Mouse (Mus musculus) spleen, postnatal 36 days (tissue): ENCODE data around the gene Olfm2.
"Not testable (repeated sequence)": the region's sequence is repeated elsewhere in the genome, so short reads cannot be mapped to it uniquely, and the experiment has no call there.

ENCODE experiments used
- DNase-seq, 2 experiments: peaks; one replicate each; pipeline ENCODE4 v3.0.0; 2022; ENCODE audit warnings: low spot score in 2 of 2, mixed read lengths in 1 of 2

The Olfm2 gene

GRCm38 (mm10) chr9:20653859-20654258, 92.3 kb downstream of the Olfm2 start:
- DNase-seq: no peak

DNA sequence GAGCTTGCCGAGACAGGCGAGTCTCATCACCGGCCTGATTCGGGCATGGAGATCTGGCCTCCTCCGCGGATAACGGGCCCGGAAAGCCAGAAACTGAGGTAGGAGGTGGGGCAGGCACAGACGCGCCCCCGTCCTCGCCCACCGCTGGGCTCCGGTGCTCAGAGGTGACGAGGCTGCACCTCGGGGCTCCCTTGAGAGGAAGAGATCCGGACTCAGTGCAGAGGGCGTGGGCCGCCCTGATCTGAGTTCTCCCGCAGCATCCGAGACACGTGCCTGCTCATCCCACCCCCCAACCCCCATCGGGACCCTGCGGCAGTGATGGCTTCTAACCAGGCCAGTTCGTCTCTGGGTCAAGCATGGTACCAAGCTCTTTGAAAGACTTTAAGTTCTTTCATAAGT, 93.9 kb downstream of the Olfm2 start:
- DNase-seq: no peak

DNA sequence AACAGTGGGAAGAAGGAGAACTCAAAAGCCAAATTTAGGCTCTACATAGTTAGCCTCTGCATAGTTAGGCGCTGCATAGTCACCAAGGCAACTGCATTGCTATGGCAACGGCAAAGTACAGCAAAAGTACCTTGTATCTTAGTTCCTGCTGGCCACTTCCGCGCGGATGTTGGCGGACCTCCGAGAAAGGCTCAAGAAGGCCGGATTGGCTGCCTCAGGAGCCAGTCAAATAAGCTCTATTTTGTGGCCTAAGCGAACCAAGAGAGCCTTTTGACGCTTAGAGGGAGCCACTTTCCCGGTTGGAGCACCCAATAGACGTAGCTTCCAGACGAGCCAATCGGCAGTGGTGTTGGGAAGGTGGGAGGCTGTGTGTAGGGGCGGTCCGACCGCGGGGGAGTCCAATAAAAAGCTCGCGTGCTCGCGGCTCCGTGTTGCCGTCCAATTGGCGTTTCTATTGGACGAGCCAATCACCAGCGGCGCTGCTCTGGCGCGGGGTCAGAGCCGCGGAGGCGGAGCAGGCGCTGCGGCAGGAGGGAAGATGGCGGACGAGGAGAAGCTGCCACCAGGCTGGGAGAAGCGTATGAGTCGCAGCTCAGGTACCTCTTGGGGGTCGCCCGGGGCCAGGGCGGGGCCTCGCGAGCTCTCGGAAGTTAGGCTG, 94.4 kb downstream of the Olfm2 start, which contains the start of gene Pin1:
Gene Pin1 (plus strand): TSS at position 494 of the 658 bp plus-strand sequence.
- DNase-seq: peak; percentile 99

GRCm38 (mm10) chr9:20645121-20645520, 101.0 kb downstream of the Olfm2 start:
- DNase-seq: no peak

GRCm38 (mm10) chr9:20644360-20645081, 101.6 kb downstream of the Olfm2 start, which contains the start of gene Fbxl12:
Gene Fbxl12 (minus strand): TSS chr9:20644767.
- peak; percentile 77 to 80 for DNase-seq

- no peak for DNase-seq
These were observed 102.4 kb downstream of the Olfm2 start for GRCm38 (mm10) chr9:20643781-20644180.

GRCm38 (mm10) chr9:20642896-20643466, 103.2 kb downstream of the Olfm2 start:
- peak; percentile 85 to 89 for DNase-seq

DNA sequence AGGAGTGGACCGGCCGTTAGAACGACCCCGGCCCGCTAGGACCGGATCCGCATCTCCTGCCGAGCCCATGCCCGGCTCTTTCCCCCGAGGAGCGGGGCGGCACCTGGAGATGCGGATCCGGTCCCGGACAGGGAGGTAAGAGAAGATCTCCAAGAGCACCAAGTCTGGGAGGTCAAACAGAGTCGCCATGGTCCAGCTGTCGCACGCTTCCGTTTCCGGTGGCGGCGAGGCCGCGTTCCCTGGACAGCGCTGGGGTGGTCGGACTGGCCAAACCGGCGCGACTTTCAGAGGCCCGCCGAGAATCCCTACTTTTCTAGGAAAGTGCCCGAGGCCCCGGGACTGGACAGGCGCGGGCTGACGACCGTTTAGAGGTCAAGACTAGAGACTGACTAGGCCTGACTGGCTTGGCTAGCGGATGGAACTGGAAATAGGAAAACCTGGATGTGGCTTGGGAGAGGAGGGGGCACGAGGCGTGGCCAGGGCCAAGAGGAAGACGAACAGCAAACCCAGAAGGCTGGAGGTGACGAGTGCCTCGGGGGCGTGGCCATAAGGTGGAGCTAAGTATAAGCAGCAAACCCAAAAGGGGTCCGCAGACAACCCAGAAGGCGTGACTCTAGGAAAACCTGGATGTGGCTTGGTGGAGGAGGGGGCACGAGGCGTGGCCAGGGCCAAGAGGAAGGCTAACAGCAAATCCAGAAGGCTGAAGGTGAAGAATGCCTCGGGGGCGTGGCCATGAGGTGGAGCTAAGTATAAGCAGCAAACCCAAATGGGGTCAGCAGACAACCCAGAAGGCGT, 103.9 kb downstream of the Olfm2 start, which contains the start of gene Ubl5:
Gene Ubl5 (plus strand): TSS at position 778 of the 795 bp plus-strand sequence.
- peak; percentile 64 to 73 for DNase-seq

- no peak for DNase-seq
These were observed 104.6 kb downstream of the Olfm2 start for GRCm38 (mm10) chr9:20641501-20641900.

DNA sequence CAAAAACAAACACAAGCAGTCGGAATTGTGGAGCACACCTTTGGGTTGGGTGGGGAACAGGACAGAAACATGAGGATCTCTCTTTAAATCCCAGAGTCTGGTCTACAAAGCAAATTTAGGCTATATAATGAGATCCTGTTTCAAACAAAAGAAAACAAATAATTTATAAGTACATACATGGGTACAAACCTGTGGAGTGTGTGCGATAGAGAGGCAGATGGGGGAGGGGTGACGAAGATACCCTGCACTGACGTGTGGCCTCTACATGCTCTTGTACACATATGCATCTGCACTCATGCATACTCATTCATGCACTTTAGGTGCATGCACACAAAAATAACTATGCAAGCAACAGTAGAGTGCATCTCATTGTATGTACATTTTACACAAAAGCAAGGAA, 106.7 kb downstream of the Olfm2 start:
- DNase-seq: no peak

- DNase-seq: no peak
These were observed 107.6 kb downstream of the Olfm2 start for GRCm38 (mm10) chr9:20638552-20638951.

DNA sequence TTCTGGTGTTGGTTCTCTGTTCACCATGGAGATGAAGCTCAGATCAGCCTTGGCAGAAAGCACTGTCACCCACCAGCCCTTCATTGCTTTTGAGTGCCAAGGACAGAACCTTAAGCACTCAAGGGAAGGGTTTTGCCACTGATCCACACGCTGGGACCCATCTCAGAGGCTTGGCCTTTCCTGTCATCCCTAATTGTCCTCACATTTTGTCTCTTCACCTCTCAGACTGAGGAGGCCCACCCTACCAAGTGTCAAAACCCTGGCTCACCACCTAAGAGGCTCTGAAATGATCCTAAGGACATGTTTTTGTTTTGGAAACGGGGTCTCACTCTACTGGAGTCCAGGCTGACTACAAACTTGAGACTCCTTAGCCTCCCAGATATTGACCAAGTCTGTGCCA, 109.4 kb downstream of the Olfm2 start:
- no peak for DNase-seq

GRCm38 (mm10) chr9:20636256-20636655, 109.9 kb downstream of the Olfm2 start:
- DNase-seq: peak; percentile 71 to 75

DNA sequence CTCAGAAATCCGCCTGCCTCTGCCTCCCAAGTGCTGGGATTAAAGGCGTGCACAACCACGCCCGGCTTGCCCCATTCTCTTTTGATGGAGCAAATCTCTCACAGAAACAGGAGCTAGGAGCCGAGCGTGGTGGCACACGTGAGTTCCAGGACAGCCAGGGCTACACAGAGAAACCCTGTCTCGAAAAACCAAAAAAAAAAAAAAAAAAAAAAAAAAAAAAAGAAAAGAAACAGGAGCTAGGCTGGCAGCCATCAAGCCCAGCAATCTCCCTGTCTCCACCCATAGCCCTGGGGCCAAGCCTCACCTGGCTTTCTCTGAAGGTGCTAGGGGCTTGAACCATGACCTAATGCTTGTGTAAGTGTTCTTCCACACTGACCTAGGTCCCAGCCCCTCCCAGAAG, 110.5 kb downstream of the Olfm2 start:
- DNase-seq: not testable (repeated sequence)

DNA sequence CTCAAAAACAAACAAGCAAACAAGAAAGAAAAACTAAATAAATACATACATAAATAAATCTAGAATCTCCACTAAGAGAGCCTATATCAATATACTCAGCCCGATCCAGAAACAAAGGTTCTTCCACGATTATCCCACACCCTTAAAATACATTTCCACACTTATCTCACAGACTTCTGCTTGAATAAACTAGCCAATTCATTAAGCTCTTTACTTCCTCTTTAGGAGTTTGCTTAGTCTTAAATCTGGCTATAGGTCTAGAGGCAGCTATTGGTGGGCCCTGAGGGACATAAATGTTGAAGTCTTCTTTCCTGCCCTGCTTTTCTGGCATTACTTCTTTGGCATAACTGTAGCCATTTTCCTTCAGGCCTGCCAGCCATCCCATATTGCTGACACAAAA, 114.8 kb downstream of the Olfm2 start:
- no peak for DNase-seq
